Mouse (Mus musculus) midbrain, embryonic 10.5 days (tissue): Measurements from ENCODE around the gene Arhgef7. TPM values are rescaled to one million over a fixed set of nuclear protein-coding genes. Genes with fewer than 3 reads are reported as not detected.

Experiments used
- DNase-seq: peaks from one replicate; pipeline ENCODE4 v3.0.0-alpha.2; 2017; ENCODE audit warnings: low spot score
- H3K27ac ChIP-seq: fragments of 300-500 bp; sonication (generic); replicated peaks from 2 replicates; pipeline ENCODE4 v1.5.1; 2016; ENCODE audit warnings: mild to moderate bottlenecking
- H3K27me3 ChIP-seq: fragments of 300-500 bp; sonication (generic); 2 replicates; pipeline ENCODE4 v1.6.1; 2016; ENCODE audit warnings: low read depth, mild to moderate bottlenecking; ENCODE audit not compliant: poor library complexity, severe bottlenecking
- H3K36me3 ChIP-seq: fragments of 300-500 bp; sonication (generic); 2 replicates; pipeline ENCODE4 v1.6.1; 2016; ENCODE audit warnings: mild to moderate bottlenecking, moderate library complexity
- H3K4me1 ChIP-seq: fragments of 300-500 bp; sonication (generic); 2 replicates; pipeline ENCODE4 v1.6.1; 2016
- H3K4me3 ChIP-seq: fragments of 300-500 bp; sonication (generic); 2 replicates; pipeline ENCODE4 v1.5.1; 2016; ENCODE audit warnings: mild to moderate bottlenecking, moderate library complexity
- H3K9me3 ChIP-seq: fragments of 300-500 bp; sonication (generic); replicated peaks from 2 replicates; pipeline ENCODE4 v1.6.1; 2016; ENCODE audit warnings: mild to moderate bottlenecking
- WGBS: fragments of 180-500 bp; shearing (Covaris S2); methylation state at CpG from one replicate; pipeline ENCODE4 v1.1.7; 2016; 5-methylcytosine and 5-hydroxymethylcytosine counted together
- polyA plus RNA-seq: library from polyadenylated mRNA; unstranded; fragments of >200 nt; fragmentation: Nextera tagmentation; extraction: Ambion mirVana; gene quantifications from 2 replicates; pipeline ENCODE4 v1.2.1, GENCODE M21; 2016

Arhgef7 gene
- polyA plus RNA-seq, 1 experiment from 2014 or later: 47.4 TPM

- no peaks in the 10 kb centered on the region for H3K9me3 ChIP-seq
- H3K27me3 ChIP-seq: no peaks in the 10 kb centered on the region
- 81% methylated on average over 7 of the region's 8 CpGs for WGBS
- H3K36me3 ChIP-seq: peaks cover 90% of the 10 kb centered on the region
- H3K27ac ChIP-seq: no peak overlapping the region
- no peak for DNase-seq
- H3K4me1 ChIP-seq: no peaks in the 10 kb centered on the region
- no peak overlapping the region for H3K4me3 ChIP-seq
Measured at GRCm38 (mm10) chr8:11788252-11788651, 60.7 kb downstream of the Arhgef7 start.

DNA sequence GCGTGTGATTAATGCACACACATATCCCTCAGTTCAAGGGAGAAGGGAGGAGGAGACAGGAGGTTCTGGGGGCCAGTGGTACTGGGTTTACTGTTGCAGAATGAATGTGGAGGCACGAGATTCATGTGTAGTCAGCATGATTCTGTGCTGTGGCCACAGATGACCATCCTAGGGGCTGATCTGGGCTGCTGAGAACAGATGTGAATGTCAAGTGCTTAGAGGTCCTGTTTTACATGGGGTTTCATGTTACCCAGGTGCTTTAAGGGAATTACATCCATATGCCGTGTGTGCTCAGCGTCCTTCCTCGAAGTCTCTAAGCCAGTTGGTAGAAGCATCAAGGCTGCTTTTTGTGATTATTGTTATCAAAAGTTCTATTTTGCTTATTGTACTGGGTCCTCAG is 61.6 kb downstream of the Arhgef7 start:
- WGBS: 91% methylated on average over 5 of the region's 5 CpGs
- no peak overlapping the region for H3K27ac ChIP-seq
- H3K4me3 ChIP-seq: no peak overlapping the region
- H3K4me1 ChIP-seq: no peaks in the 10 kb centered on the region
- H3K36me3 ChIP-seq: peaks cover 83% of the 10 kb centered on the region
- DNase-seq: no peak
- no peaks in the 10 kb centered on the region for H3K27me3 ChIP-seq
- no peaks in the 10 kb centered on the region for H3K9me3 ChIP-seq

DNA sequence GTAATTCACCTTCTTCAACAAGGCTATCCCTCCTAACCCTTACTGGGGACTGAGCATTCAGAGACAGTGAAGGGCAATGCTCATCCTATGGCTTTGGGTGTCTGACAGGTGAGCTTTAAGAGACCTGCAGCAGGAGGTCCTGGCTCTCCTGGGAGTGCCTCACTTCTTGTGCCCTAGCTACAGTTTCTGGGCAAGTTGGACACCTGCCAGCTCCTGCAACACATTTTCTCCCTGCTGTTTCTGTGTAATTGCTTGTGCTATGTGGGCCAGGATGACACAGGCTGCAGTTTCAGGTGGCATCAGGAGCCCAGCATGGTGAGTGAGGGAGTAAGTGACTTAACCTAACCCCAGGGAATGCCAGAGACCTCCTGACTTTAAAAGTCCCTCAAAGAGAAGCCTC is 67.4 kb downstream of the Arhgef7 start:
- no peaks in the 10 kb centered on the region for H3K27me3 ChIP-seq
- DNase-seq: no peak
- peaks cover 5% of the 10 kb centered on the region; the same call in 1 of the 2 replicates for H3K4me1 ChIP-seq
- H3K9me3 ChIP-seq: no peaks in the 10 kb centered on the region
- no peak overlapping the region for H3K4me3 ChIP-seq
- H3K27ac ChIP-seq: no peak overlapping the region
- peaks cover 79% of the 10 kb centered on the region for H3K36me3 ChIP-seq

DNA sequence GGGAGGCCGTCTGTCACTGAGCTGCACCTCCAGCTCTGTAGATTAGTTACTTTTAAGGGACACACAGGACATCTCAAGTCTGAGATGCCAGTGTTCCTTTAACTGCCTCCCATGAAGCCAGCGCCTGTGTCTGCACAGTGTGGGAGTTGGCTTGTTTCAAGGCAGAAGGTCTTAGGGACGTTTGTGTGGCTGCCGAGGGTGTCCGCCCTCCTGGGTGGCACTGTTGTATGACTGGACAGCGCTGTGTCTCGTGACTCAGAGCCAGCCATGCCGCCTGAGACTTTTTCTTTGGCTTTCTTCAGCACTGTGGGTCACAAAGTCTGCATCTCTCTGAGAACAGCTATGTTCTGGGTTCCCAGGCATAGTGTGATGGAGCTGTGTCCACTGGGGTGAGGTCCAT is 69.6 kb downstream of the Arhgef7 start:
- DNase-seq: no peak
- 90% methylated on average over 8 of the region's 8 CpGs for WGBS
- Histone ChIP-seq H3K36me3 (peaks cover 76% of the 10 kb centered on the region), H3K27me3 (no peaks in the 10 kb centered on the region), H3K27ac (no peak overlapping the region), H3K4me3 (no peak overlapping the region), H3K9me3 (no peaks in the 10 kb centered on the region), H3K4me1 (peaks cover 5% of the 10 kb centered on the region; the same call in 1 of the 2 replicates)

DNA sequence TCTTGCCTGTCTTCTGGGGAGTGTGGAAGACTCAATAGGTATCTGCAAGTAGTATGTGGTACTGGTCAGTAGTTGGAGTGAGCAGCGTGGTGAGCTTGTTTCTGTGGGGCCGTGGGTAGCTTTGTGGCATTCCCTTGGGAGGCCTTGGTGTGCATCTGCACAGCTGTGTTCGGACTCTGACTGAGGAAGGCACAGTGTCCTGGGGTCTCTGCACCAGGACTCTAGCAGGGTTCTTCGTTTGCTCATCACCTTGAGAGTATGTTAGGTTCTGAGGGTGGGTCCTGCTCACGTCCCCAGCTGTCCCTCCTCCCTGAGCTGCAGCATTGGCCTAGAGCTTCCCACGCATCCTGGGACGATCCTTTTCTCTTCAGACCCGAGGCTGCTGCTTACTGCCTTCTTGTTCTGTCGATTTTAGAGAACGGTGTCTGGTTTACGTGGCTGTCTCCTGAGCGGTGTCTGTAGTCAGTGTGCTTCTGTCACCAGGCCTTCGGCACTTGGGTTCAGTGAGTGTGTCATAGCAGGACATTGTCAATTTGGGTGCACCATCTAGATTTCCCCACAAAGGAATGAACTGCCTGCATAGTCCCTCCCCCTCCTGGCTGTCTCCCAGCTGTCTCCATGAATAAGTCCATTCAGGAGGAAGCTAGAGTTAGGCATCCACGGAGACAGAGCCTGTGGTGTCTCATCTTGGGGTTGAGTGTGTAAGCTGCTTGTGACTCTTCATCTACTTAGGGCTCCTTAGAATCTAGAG is 70.4 kb downstream of the Arhgef7 start:
- WGBS: 89% methylated on average over 14 of the region's 14 CpGs
- peaks cover 5% of the 10 kb centered on the region; the same call in 1 of the 2 replicates for H3K4me1 ChIP-seq
- H3K4me3 ChIP-seq: no peak overlapping the region
- H3K9me3 ChIP-seq: no peaks in the 10 kb centered on the region
- H3K36me3 ChIP-seq: peaks cover 75% of the 10 kb centered on the region
- H3K27ac ChIP-seq: no peak overlapping the region
- no peaks in the 10 kb centered on the region for H3K27me3 ChIP-seq
- DNase-seq: no peak

DNA sequence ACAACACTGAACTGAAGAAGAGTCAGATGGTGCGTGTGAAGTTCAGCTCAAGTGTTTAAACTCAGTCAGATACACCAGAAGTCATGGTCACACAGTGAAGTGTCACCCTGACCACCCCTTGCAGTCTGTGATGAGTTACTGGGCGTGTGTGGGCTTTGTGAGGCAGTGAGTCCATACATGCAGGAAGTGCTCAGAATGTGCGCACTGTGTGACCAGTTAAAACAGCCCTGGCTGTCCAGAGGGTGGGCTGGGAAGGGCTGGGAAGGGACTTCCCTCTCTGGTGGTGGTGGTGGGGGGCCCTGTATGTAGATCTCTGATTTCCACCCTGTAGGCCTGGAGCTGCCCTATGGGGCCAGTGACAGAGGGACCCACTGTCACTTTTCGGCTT is 71.0 kb downstream of the Arhgef7 start:
- no peak for DNase-seq
- Histone ChIP-seq H3K4me1 (peaks cover 5% of the 10 kb centered on the region; the same call in 1 of the 2 replicates), H3K36me3 (peaks cover 75% of the 10 kb centered on the region), H3K4me3 (no peak overlapping the region), H3K27me3 (no peaks in the 10 kb centered on the region), H3K27ac (no peak overlapping the region), H3K9me3 (no peaks in the 10 kb centered on the region)
- 93% methylated on average over 4 of the region's 4 CpGs for WGBS

DNA sequence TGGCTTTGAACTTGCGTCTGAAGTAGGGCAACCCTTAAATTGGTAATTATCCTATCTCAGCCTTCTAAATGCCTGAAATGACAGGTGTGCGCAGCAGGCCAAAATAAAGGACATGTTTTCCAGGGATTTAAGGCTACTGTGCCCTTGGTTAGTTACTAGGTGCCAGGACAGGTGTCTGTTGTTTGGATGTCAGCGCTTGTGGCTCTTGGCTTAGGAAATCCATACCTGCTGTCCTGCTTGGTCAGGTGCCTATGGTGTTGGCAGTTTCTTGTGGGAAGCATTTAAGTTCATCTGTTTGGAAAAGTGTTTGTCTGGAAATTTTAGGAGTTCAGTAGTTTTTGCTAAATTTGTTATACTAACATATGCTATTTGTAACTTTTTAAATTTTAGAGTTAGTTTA is 71.6 kb downstream of the Arhgef7 start:
- whole genome bisulfite sequencing: 90% methylated on average over 3 of the region's 3 CpGs
- Histone ChIP-seq H3K4me3 (no peak overlapping the region), H3K36me3 (peaks cover 81% of the 10 kb centered on the region), H3K9me3 (no peaks in the 10 kb centered on the region), H3K27me3 (no peaks in the 10 kb centered on the region), H3K4me1 (peaks cover 5% of the 10 kb centered on the region; the same call in 1 of the 2 replicates), H3K27ac (no peak overlapping the region)
- DNase-seq: no peak

GRCm38 (mm10) chr8:11800481-11800880 is 73.0 kb downstream of the Arhgef7 start:
- Histone ChIP-seq H3K9me3 (no peaks in the 10 kb centered on the region), H3K4me3 (no peak overlapping the region), H3K27me3 (no peaks in the 10 kb centered on the region), H3K4me1 (peaks cover 5% of the 10 kb centered on the region; the same call in 1 of the 2 replicates), H3K27ac (no peak overlapping the region), H3K36me3 (peaks cover 88% of the 10 kb centered on the region)
- no peak for DNase-seq
- 94% methylated on average over 7 of the region's 7 CpGs for WGBS

DNA sequence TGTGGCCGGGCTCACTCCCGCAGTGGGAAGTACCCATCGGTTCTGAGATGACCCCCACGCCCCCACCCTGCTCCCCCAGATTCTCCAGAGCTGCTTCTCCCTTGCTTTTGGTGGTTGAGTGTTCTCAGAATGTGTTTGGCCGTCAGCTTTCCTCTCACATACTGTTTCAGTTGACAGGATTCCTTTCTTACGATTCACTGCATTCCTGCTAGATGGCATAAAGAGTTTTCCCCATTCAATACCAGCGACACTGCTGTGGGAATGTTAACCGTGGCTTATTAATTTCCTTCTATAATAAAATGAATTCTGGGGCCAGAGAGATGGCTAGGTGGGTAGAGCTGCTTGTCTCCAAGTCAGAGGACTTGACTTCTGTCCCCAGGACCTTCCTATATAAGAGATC is 74.0 kb downstream of the Arhgef7 start:
- Histone ChIP-seq H3K4me1 (peaks cover 5% of the 10 kb centered on the region; the same call in 1 of the 2 replicates), H3K9me3 (no peaks in the 10 kb centered on the region), H3K36me3 (peaks cover 88% of the 10 kb centered on the region), H3K4me3 (no peak overlapping the region), H3K27ac (no peak overlapping the region), H3K27me3 (no peaks in the 10 kb centered on the region)
- no peak for DNase-seq
- 78% methylated on average over 8 of the region's 8 CpGs for WGBS

GRCm38 (mm10) chr8:11804914-11805313 is 77.4 kb downstream of the Arhgef7 start:
- DNase-seq: no peak
- Histone ChIP-seq H3K9me3 (no peaks in the 10 kb centered on the region), H3K36me3 (peaks cover 95% of the 10 kb centered on the region), H3K27me3 (no peaks in the 10 kb centered on the region), H3K27ac (no peak overlapping the region), H3K4me3 (no peak overlapping the region), H3K4me1 (no peaks in the 10 kb centered on the region)
- WGBS: 90% methylated on average over 4 of the region's 4 CpGs

GRCm38 (mm10) chr8:11806252-11806651 is 78.7 kb downstream of the Arhgef7 start:
- no peaks in the 10 kb centered on the region for H3K27me3 ChIP-seq
- H3K36me3 ChIP-seq: peaks cover 98% of the 10 kb centered on the region
- no peak overlapping the region for H3K27ac ChIP-seq
- WGBS: 95% methylated on average over 6 of the region's 6 CpGs
- no peaks in the 10 kb centered on the region for H3K9me3 ChIP-seq
- DNase-seq: no peak
- H3K4me1 ChIP-seq: no peaks in the 10 kb centered on the region
- H3K4me3 ChIP-seq: no peak overlapping the region

GRCm38 (mm10) chr8:11807361-11807760 is 79.8 kb downstream of the Arhgef7 start:
- Histone ChIP-seq H3K4me3 (no peak overlapping the region), H3K4me1 (no peaks in the 10 kb centered on the region), H3K36me3 (peaks cover 100% of the 10 kb centered on the region), H3K27me3 (no peaks in the 10 kb centered on the region), H3K9me3 (no peaks in the 10 kb centered on the region), H3K27ac (no peak overlapping the region)
- WGBS: 93% methylated on average over 3 of the region's 3 CpGs
- DNase-seq: no peak

- 90% methylated on average over 5 of the region's 5 CpGs for WGBS
- Histone ChIP-seq H3K27me3 (no peaks in the 10 kb centered on the region), H3K4me3 (no peak overlapping the region), H3K4me1 (no peaks in the 10 kb centered on the region), H3K9me3 (no peaks in the 10 kb centered on the region), H3K36me3 (peaks cover 100% of the 10 kb centered on the region), H3K27ac (no peak overlapping the region)
- DNase-seq: no peak
Measured at GRCm38 (mm10) chr8:11808047-11808446, 80.5 kb downstream of the Arhgef7 start.
